Mouse (Mus musculus): ENCODE results near the gene Nae1. TPM values are rescaled to one million over a fixed set of nuclear protein-coding genes. Genes with fewer than 3 reads are reported as not detected.

Gene Nae1
- polyA plus RNA-seq (2014; fragmentation: Illumina TruSeq; extraction: RNeasy Lipid Tissue Mini Kit (QIAGEN cat#74804); ENCODE audit: low read depth, low replicate concordance): 202 TPM

GRCm38 (mm10) chr8:104533971-104534778 lies at the start of gene Nae1, which contains the start of gene Car7:
Gene Nae1, minus strand, starts transcription at chr8:104534637.
Gene Car7, plus strand, starts transcription at chr8:104534689.

DNA sequence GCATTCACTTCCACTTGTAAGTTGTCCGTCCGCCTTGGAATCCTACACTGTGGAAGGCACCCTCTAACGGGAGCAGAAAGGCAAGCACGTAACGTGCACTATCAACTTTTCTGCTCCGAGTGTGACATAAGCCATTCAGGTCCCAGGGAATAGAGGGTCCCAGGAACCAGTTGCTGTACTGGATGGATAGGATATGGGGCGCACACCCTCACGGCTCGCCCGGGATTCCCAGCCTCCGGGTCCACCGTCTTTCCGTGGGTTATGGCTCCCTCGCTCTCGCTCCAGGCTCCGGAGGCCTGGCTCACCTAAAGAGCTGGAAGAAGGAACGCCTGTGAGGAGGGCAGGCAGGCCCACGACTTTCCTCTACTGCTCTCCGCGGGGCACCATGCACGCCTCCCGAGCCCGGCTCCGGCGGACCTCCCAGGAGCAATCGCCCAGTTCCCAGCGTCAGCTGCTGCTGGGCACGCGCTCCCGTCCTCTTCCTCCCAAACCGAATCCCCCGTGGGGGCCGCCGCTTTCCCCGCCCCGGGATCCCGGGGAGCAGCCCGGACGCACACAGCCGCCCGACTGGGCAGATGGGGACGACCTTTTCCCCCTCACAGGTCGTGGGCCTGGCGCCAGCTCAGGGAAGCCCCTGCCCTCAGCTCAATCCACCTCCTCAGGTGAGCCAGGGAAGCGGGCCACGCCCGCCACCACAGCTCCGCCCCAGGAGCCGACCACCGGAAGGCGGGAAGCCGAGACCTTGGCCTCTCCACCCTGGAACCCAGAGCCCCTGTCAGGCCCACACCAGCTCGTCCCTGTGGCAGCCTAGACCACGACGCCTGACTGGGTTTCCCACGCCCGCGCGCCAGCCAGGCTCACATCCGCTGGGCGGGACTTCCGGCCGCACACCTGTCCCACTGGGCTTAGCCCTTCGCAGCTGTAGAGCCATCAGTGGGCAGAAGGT lies 25.1 kb downstream of the Nae1 start, which contains the start of gene Terb1:
Gene Terb1, minus strand, starts transcription at position 850 of the 946 bp plus-strand sequence.

Other genes with a start within 250 kb of the Nae1 start
- not detected for gene Cmtm2a, start 241.5 kb downstream of the Nae1 start, polyA plus RNA-seq (2014; fragmentation: Illumina TruSeq; extraction: RNeasy Lipid Tissue Mini Kit (QIAGEN cat#74804); ENCODE audit: low read depth, low replicate concordance)
- not detected for gene Gm45711, start 224.6 kb downstream of the Nae1 start, polyA plus RNA-seq (2014; fragmentation: Illumina TruSeq; extraction: RNeasy Lipid Tissue Mini Kit (QIAGEN cat#74804); ENCODE audit: low read depth, low replicate concordance)
- not detected for gene Cmtm1, start 224.5 kb downstream of the Nae1 start, polyA plus RNA-seq (2014; fragmentation: Illumina TruSeq; extraction: RNeasy Lipid Tissue Mini Kit (QIAGEN cat#74804); ENCODE audit: low read depth, low replicate concordance)
- gene Gm11020, start 213.1 kb downstream of the Nae1 start, polyA plus RNA-seq (2014; fragmentation: Illumina TruSeq; extraction: RNeasy Lipid Tissue Mini Kit (QIAGEN cat#74804); ENCODE audit: low read depth, low replicate concordance): not detected
- gene Cmtm2b, start 212.4 kb downstream of the Nae1 start, polyA plus RNA-seq (2014; fragmentation: Illumina TruSeq; extraction: RNeasy Lipid Tissue Mini Kit (QIAGEN cat#74804); ENCODE audit: low read depth, low replicate concordance): not detected
- 4.6 TPM for gene Cmtm3, start 195.2 kb downstream of the Nae1 start, polyA plus RNA-seq (2014; fragmentation: Illumina TruSeq; extraction: RNeasy Lipid Tissue Mini Kit (QIAGEN cat#74804); ENCODE audit: low read depth, low replicate concordance)
- 64.5 TPM for gene Cmtm4, start 138.8 kb downstream of the Nae1 start, polyA plus RNA-seq (2014; fragmentation: Illumina TruSeq; extraction: RNeasy Lipid Tissue Mini Kit (QIAGEN cat#74804); ENCODE audit: low read depth, low replicate concordance)
- 50.3 TPM for gene Dync1li2, start 91.6 kb downstream of the Nae1 start, polyA plus RNA-seq (2014; fragmentation: Illumina TruSeq; extraction: RNeasy Lipid Tissue Mini Kit (QIAGEN cat#74804); ENCODE audit: low read depth, low replicate concordance)
- 0.81 TPM for gene Terb1, start 24.7 kb downstream of the Nae1 start, polyA plus RNA-seq (2014; fragmentation: Illumina TruSeq; extraction: RNeasy Lipid Tissue Mini Kit (QIAGEN cat#74804); ENCODE audit: low read depth, low replicate concordance)
- 0.36 TPM for gene Car7, start 52 bp upstream of the Nae1 start, polyA plus RNA-seq (2014; fragmentation: Illumina TruSeq; extraction: RNeasy Lipid Tissue Mini Kit (QIAGEN cat#74804); ENCODE audit: low read depth, low replicate concordance)
- gene Pdp2, start 56.8 kb upstream of the Nae1 start, polyA plus RNA-seq (2014; fragmentation: Illumina TruSeq; extraction: RNeasy Lipid Tissue Mini Kit (QIAGEN cat#74804); ENCODE audit: low read depth, low replicate concordance): 37.1 TPM
- 364 TPM for gene Cdh16, start 89.8 kb upstream of the Nae1 start, polyA plus RNA-seq (2014; fragmentation: Illumina TruSeq; extraction: RNeasy Lipid Tissue Mini Kit (QIAGEN cat#74804); ENCODE audit: low read depth, low replicate concordance)
- gene Rrad, start 96.7 kb upstream of the Nae1 start, polyA plus RNA-seq (2014; fragmentation: Illumina TruSeq; extraction: RNeasy Lipid Tissue Mini Kit (QIAGEN cat#74804); ENCODE audit: low read depth, low replicate concordance): not detected
- 1.2 TPM for gene Ciao2b, start 107.3 kb upstream of the Nae1 start, polyA plus RNA-seq (2014; fragmentation: Illumina TruSeq; extraction: RNeasy Lipid Tissue Mini Kit (QIAGEN cat#74804); ENCODE audit: low read depth, low replicate concordance)
- gene Ces2a, start 199.4 kb upstream of the Nae1 start, polyA plus RNA-seq (2014; fragmentation: Illumina TruSeq; extraction: RNeasy Lipid Tissue Mini Kit (QIAGEN cat#74804); ENCODE audit: low read depth, low replicate concordance): not detected